Mouse (Mus musculus): Measurements from ENCODE around the gene Fbxo46.
"Not testable (repeated sequence)": the region's sequence is repeated elsewhere in the genome, so short reads cannot be mapped to it uniquely, and the experiment has no call there.

Gene Fbxo46

GRCm38 (mm10) chr7:19136168-19136567 lies 16.5 kb downstream of the Fbxo46 start:
- DNase-seq (ENCODE audit: low read depth, low spot score) = no peak

GRCm38 (mm10) chr7:19136673-19137334 lies 17.1 kb downstream of the Fbxo46 start:
- no peak for DNase-seq (ENCODE audit: low read depth, low spot score)

GRCm38 (mm10) chr7:19137380-19137779 lies 17.7 kb downstream of the Fbxo46 start:
- no peak for DNase-seq (ENCODE audit: low read depth, low spot score)

- DNase-seq (ENCODE audit: low read depth, low spot score) = no peak
Observed at GRCm38 (mm10) chr7:19146793-19147192, 27.1 kb downstream of the Fbxo46 start.

GRCm38 (mm10) chr7:19147497-19148045 lies 27.9 kb downstream of the Fbxo46 start:
- DNase-seq (ENCODE audit: low read depth, low spot score) = no peak

- DNase-seq (ENCODE audit: low read depth, low spot score) = no peak
Observed at GRCm38 (mm10) chr7:19148180-19148874, 28.7 kb downstream of the Fbxo46 start.

GRCm38 (mm10) chr7:19148875-19149541 lies 29.3 kb downstream of the Fbxo46 start, which contains the start of gene Qpctl:
Qpctl (minus strand) TSS chr7:19149291.
- peak; percentile 99 for DNase-seq (ENCODE audit: low read depth, low spot score)

- DNase-seq (ENCODE audit: low read depth, low spot score) = peak; percentile 86
Observed at GRCm38 (mm10) chr7:19149626-19150025, 30.0 kb downstream of the Fbxo46 start, which contains the start of gene Snrpd2. Snrpd2 (plus strand) TSS chr7:19149722.

- not testable (repeated sequence) for DNase-seq (ENCODE audit: low read depth, low spot score)
Observed at GRCm38 (mm10) chr7:19151121-19151520, 31.5 kb downstream of the Fbxo46 start.

- no peak for DNase-seq (ENCODE audit: low read depth, low spot score)
Observed at GRCm38 (mm10) chr7:19154796-19155195, 35.1 kb downstream of the Fbxo46 start.

- DNase-seq (ENCODE audit: low read depth, low spot score) = no peak
Observed at GRCm38 (mm10) chr7:19155825-19156475, 36.3 kb downstream of the Fbxo46 start.

GRCm38 (mm10) chr7:19157160-19157800 lies 37.6 kb downstream of the Fbxo46 start:
- DNase-seq (ENCODE audit: low read depth, low spot score) = peak; percentile 61

- no peak for DNase-seq (ENCODE audit: low read depth, low spot score)
Observed at GRCm38 (mm10) chr7:19158601-19159000, 38.9 kb downstream of the Fbxo46 start.

GRCm38 (mm10) chr7:19159411-19159810 lies 39.8 kb downstream of the Fbxo46 start:
- no peak for DNase-seq (ENCODE audit: low read depth, low spot score)

- no peak for DNase-seq (ENCODE audit: low read depth, low spot score)
Observed at GRCm38 (mm10) chr7:19160115-19160514, 40.5 kb downstream of the Fbxo46 start.

- DNase-seq (ENCODE audit: low read depth, low spot score) = no peak
Observed at GRCm38 (mm10) chr7:19162928-19163327, 43.3 kb downstream of the Fbxo46 start.

GRCm38 (mm10) chr7:19163752-19164151 lies 44.1 kb downstream of the Fbxo46 start:
- no peak for DNase-seq (ENCODE audit: low read depth, low spot score)

- peak; percentile 89 for DNase-seq (ENCODE audit: low read depth, low spot score)
Observed at GRCm38 (mm10) chr7:19164189-19164588, 44.5 kb downstream of the Fbxo46 start.

- DNase-seq (ENCODE audit: low read depth, low spot score) = no peak
Observed at GRCm38 (mm10) chr7:19164978-19165377, 45.3 kb downstream of the Fbxo46 start.

GRCm38 (mm10) chr7:19165656-19166423 lies 46.2 kb downstream of the Fbxo46 start, which contains the start of gene Gipr:
Gipr (minus strand) TSS chr7:19166127.
- DNase-seq (ENCODE audit: low read depth, low spot score) = no peak

All from WW6 (cell line).